Comparison of ENCODE assay signal across 26 mouse cellular contexts in genomic region chr19:3942315-3942714, GRCm38 (mm10). TPM values are rescaled to one million over a fixed set of nuclear protein-coding genes. Genes with fewer than 3 reads are reported as not detected.
DNase-seq lines count a peak whose midpoint lies in the region; ATAC-seq and TF ChIP-seq lines count a peak whose summit lies in the region.
"Had no signal": no experiment of that assay in that cellular context is flagged by ENCODE, and none has a peak within 500 bp of the region (broad histone marks: within the 10 kb centered on the region; RNA-seq: fewer than 3 reads in every experiment).

No protein-coding gene starts in this region.

- ATAC-seq in liver, embryonic 13.5 days (ENCODE audit: low read depth) = no peak
- ATAC-seq in stomach, embryonic 14.5 days (ENCODE audit: insufficient number of reproducible peaks, insufficient read depth, low FRiP score, low read depth) = 0 out of 2 replicates have a peak, but pooled peaks have one; percentile 11
- no peak for ATAC-seq in midbrain, postnatal 0 days (ENCODE audit: low FRiP score)
- ATAC-seq: forebrain, embryonic 15.5 days had no signal

- DNase-seq in heart, adult 11 months = peak; percentile 92
- DNase-seq in heart, adult 8-10 months (ENCODE audit: low spot score) = no peak
- DNase-seq in spleen, adult 2 months (ENCODE audit: low read depth in 1 of 2, low spot score in 2 of 2) = no peak
- DNase-seq in spleen, postnatal 14 days (ENCODE audit: low spot score in 2 of 2) = no peak
- DNase-seq in liver, embryonic 13.5 days = no peak
- DNase-seq in adrenal gland, adult (ENCODE audit: inconsistent age in 2 of 2, low spot score in 1 of 2) = no peak
- no peak for DNase-seq in midbrain, postnatal 0 days (ENCODE audit: low spot score)
- DNase-seq: adrenal gland, postnatal 10 days; cerebellum, adult 11-12 months; cerebellum, adult 9-10 months; cerebellum, postnatal 25 days; gastrocnemius, postnatal 10 days; heart, adult 2 months had no signal

- peaks cover 27% of the 10 kb centered on the region for H3K36me3 ChIP-seq in spleen, adult 2 months (ENCODE audit: control insufficient read depth, insufficient read depth, low read length)
- no peaks in the 10 kb centered on the region for H3K36me3 ChIP-seq in liver, embryonic 13.5 days
- no peaks in the 10 kb centered on the region for H3K36me3 ChIP-seq in stomach, embryonic 14.5 days (ENCODE audit: control insufficient read depth, insufficient read depth, low read length)
- H3K36me3 ChIP-seq in midbrain, postnatal 0 days (ENCODE audit: insufficient read depth, low read length) = no peaks in the 10 kb centered on the region
- H3K36me3 ChIP-seq: embryonic facial prominence, embryonic 15.5 days; forebrain, embryonic 10.5 days; forebrain, embryonic 15.5 days; heart, embryonic 12.5 days; hindbrain, embryonic 10.5 days had no signal

- peak overlapping the region; percentile 67; the same call in 1 of the 2 replicates for H3K4me2 ChIP-seq in liver, embryonic 13.5 days
- H3K4me2 ChIP-seq in stomach, embryonic 14.5 days (replicated peaks; ENCODE audit: low read depth, low read length) = no peak overlapping the region
- H3K4me2 ChIP-seq in midbrain, postnatal 0 days (ENCODE audit: low read depth, low read length, poor library complexity, severe bottlenecking) = no peak overlapping the region
- H3K4me2 ChIP-seq: embryonic facial prominence, embryonic 15.5 days; forebrain, embryonic 15.5 days; hindbrain, embryonic 14.5 days had no signal

- TF ChIP-seq POLR2A in spleen, adult 2 months (IDR thresholded peaks at IDR 0.05; ENCODE audit: low read depth, low read length) = no peak

- H3K9ac ChIP-seq in liver, embryonic 13.5 days = no peak overlapping the region
- H3K9ac ChIP-seq in stomach, embryonic 14.5 days (replicated peaks; ENCODE audit: low read depth, low read length) = no peak overlapping the region
- H3K9ac ChIP-seq in midbrain, postnatal 0 days (replicated peaks; ENCODE audit: low read length, poor library complexity, severe bottlenecking) = no peak overlapping the region
- H3K9ac ChIP-seq: embryonic facial prominence, embryonic 15.5 days; forebrain, embryonic 15.5 days; heart, embryonic 12.5 days; hindbrain, embryonic 14.5 days had no signal

- peaks cover 21% of the 10 kb centered on the region for H3K4me1 ChIP-seq in spleen, adult 2 months (ENCODE audit: control insufficient read depth, insufficient read depth, insufficient read length)
- peaks cover 31% of the 10 kb centered on the region for H3K4me1 ChIP-seq in liver, embryonic 13.5 days (replicated peaks)
- no peaks in the 10 kb centered on the region; the same call in 1 of the 2 replicates for H3K4me1 ChIP-seq in stomach, embryonic 14.5 days (ENCODE audit: control insufficient read depth, insufficient read depth, low read length)
- H3K4me1 ChIP-seq in midbrain, postnatal 0 days (ENCODE audit: insufficient read depth, low read length) = no peaks in the 10 kb centered on the region

- H3K27me3 ChIP-seq in spleen, adult 2 months (ENCODE audit: control insufficient read depth, insufficient read depth, low read length) = no peaks in the 10 kb centered on the region
- H3K27me3 ChIP-seq in liver, embryonic 13.5 days = no peaks in the 10 kb centered on the region
- no peaks in the 10 kb centered on the region for H3K27me3 ChIP-seq in stomach, embryonic 14.5 days (ENCODE audit: control insufficient read depth, insufficient read depth, low read length)
- H3K27me3 ChIP-seq in midbrain, postnatal 0 days (ENCODE audit: insufficient read depth, low read length) = no peaks in the 10 kb centered on the region
- H3K27me3 ChIP-seq: embryonic facial prominence, embryonic 15.5 days had no signal

- no peak for TF ChIP-seq CTCF in spleen, adult 2 months (IDR thresholded peaks at IDR 0.05; ENCODE audit: extremely low read depth, insufficient read depth, insufficient read length, insufficient replicate concordance)
- TF ChIP-seq CTCF in midbrain, postnatal 0 days (IDR thresholded peaks at IDR 0.05) = no peak

- H3K4me3 ChIP-seq in spleen, adult 2 months (ENCODE audit: extremely low read depth, insufficient read depth, insufficient read length) = no peak overlapping the region
- no peak overlapping the region for H3K4me3 ChIP-seq in liver, embryonic 13.5 days (replicated peaks)
- H3K4me3 ChIP-seq in stomach, embryonic 14.5 days (ENCODE audit: low read depth, low read length) = no peak overlapping the region
- H3K4me3 ChIP-seq in midbrain, postnatal 0 days (ENCODE audit: low read depth, low read length) = no peak overlapping the region
- H3K4me3 ChIP-seq: embryonic facial prominence, embryonic 15.5 days; forebrain, embryonic 10.5 days; forebrain, embryonic 15.5 days; heart, adult 2 months; heart, embryonic 12.5 days; hindbrain, embryonic 10.5 days had no signal

- 62% methylated on average over 7 of the region's 7 CpGs for WGBS in spleen, adult 2 months
- WGBS in liver, embryonic 13.5 days (ENCODE audit: insufficient replicate concordance) = 65% methylated on average over 7 of the region's 7 CpGs
- WGBS in stomach, embryonic 14.5 days = 75% methylated on average over 7 of the region's 7 CpGs
- WGBS in midbrain, postnatal 0 days = 88% methylated on average over 7 of the region's 7 CpGs

- peak overlapping the region; percentile 37 for H3K27ac ChIP-seq in spleen, adult 2 months (ENCODE audit: insufficient read depth, low read length)
- no peak overlapping the region for H3K27ac ChIP-seq in liver, embryonic 13.5 days
- no peak overlapping the region for H3K27ac ChIP-seq in stomach, embryonic 14.5 days (ENCODE audit: low read length)
- H3K27ac ChIP-seq in midbrain, postnatal 0 days (ENCODE audit: low read depth, low read length) = no peak overlapping the region
- H3K27ac ChIP-seq: embryonic facial prominence, embryonic 15.5 days; forebrain, embryonic 10.5 days; forebrain, embryonic 15.5 days; heart, adult 2 months; hindbrain, embryonic 10.5 days; hindbrain, embryonic 14.5 days had no signal

- no peaks in the 10 kb centered on the region for H3K9me3 ChIP-seq in liver, embryonic 13.5 days (replicated peaks)
- H3K9me3 ChIP-seq in stomach, embryonic 14.5 days (ENCODE audit: control insufficient read depth, low read depth, low read length) = no peaks in the 10 kb centered on the region
- no peaks in the 10 kb centered on the region for H3K9me3 ChIP-seq in midbrain, postnatal 0 days (ENCODE audit: low read length)
- H3K9me3 ChIP-seq: embryonic facial prominence, embryonic 15.5 days; forebrain, embryonic 10.5 days; forebrain, embryonic 15.5 days; heart, embryonic 12.5 days; hindbrain, embryonic 10.5 days had no signal

RNA-seq across cellular contexts. Expression of gene Unc93b1, which starts 7.3 kb away (rescaled TPM):
- total RNA-seq in heart, adult 8-10 months (2022) = 10 to 100 TPM; 11.1 to 19.2 (median 13.7) TPM
- polyA plus RNA-seq in spleen, adult 2 months (2012; rRNA removed) = 753 and 934 TPM in 2 replicates
- polyA plus RNA-seq in liver, embryonic 13.5 days (2015; fragmentation: Nextera tagmentation; extraction: Ambion mirVana) = 17.6 and 18.3 TPM in 2 replicates
- polyA plus RNA-seq in stomach, embryonic 14.5 days (2014; fragmentation: Nextera tagmentation; extraction: Ambion mirVana) = 13.1 and 15.4 TPM in 2 replicates
- 13.0 and 23.2 TPM in 2 replicates for total RNA-seq in midbrain, postnatal 0 days (2014; rRNA removed)
- 11.2 and 12.4 TPM in 2 replicates for polyA plus RNA-seq in midbrain, postnatal 0 days (2015; fragmentation: Nextera tagmentation; extraction: Ambion mirVana)

RNA-seq across cellular contexts. Expression of gene Aldh3b1, which starts 12.7 kb away (rescaled TPM):
- total RNA-seq in heart, adult 8-10 months (2022) = 1 to 10 TPM in 3 of 4 experiments, under 1 TPM in 1; 0.76 to 2.2 (median 1.6) TPM
- polyA plus RNA-seq in spleen, adult 2 months (2012; rRNA removed) = 24.6 and 26.1 TPM in 2 replicates
- polyA plus RNA-seq in liver, embryonic 13.5 days (2015; fragmentation: Nextera tagmentation; extraction: Ambion mirVana) = 3.3 and 3.7 TPM in 2 replicates
- polyA plus RNA-seq in stomach, embryonic 14.5 days (2014; fragmentation: Nextera tagmentation; extraction: Ambion mirVana) = 1.2 and 2.4 TPM in 2 replicates
- 1.3 and 3.7 TPM in 2 replicates for total RNA-seq in midbrain, postnatal 0 days (2014; rRNA removed)
- 2.1 and 2.8 TPM in 2 replicates for polyA plus RNA-seq in midbrain, postnatal 0 days (2015; fragmentation: Nextera tagmentation; extraction: Ambion mirVana)
- polyA plus RNA-seq: erythroblast, embryonic 14.5 days had no signal

RNA-seq across cellular contexts. Expression of gene Aldh3b3, which starts 16.1 kb away (rescaled TPM):
- 1 to 10 TPM in 1 of 4 experiments, under 1 TPM in 3; 0.35 to 1.2 (median 0.55) TPM for total RNA-seq in heart, adult 8-10 months (2022)
- polyA plus RNA-seq in spleen, adult 2 months (2012; rRNA removed) = 0.07 and 0.20 TPM in 2 replicates
- not detected in 2 replicates for polyA plus RNA-seq in liver, embryonic 13.5 days (2015; fragmentation: Nextera tagmentation; extraction: Ambion mirVana)
- polyA plus RNA-seq in stomach, embryonic 14.5 days (2014; fragmentation: Nextera tagmentation; extraction: Ambion mirVana) = 0.09 TPM in 1 of 2 replicates, not detected in the other
- total RNA-seq in midbrain, postnatal 0 days (2014; rRNA removed) = not detected in 2 replicates
- not detected in 2 replicates for polyA plus RNA-seq in midbrain, postnatal 0 days (2015; fragmentation: Nextera tagmentation; extraction: Ambion mirVana)
- total RNA-seq: ES-E14; gastrocnemius, postnatal 10 days had no signal
- polyA plus RNA-seq: C2C12; cortical plate, adult 2 months; embryonic facial prominence, embryonic 11.5 days; erythroblast, embryonic 14.5 days; forebrain, embryonic 10.5 days; forebrain, embryonic 15.5 days; heart, embryonic 12.5 days; heart, embryonic 16.5 days; hindbrain, embryonic 10.5 days; hindbrain, embryonic 14.5 days had no signal

RNA-seq across cellular contexts. Expression of gene Ndufs8, which starts 29.7 kb away (rescaled TPM):
- 100 to 1,000 TPM; 481 to 543 (median 507) TPM for total RNA-seq in heart, adult 8-10 months (2022)
- 120 and 161 TPM in 2 replicates for polyA plus RNA-seq in spleen, adult 2 months (2012; rRNA removed)
- polyA plus RNA-seq in liver, embryonic 13.5 days (2015; fragmentation: Nextera tagmentation; extraction: Ambion mirVana) = 189 and 217 TPM in 2 replicates
- 320 and 361 TPM in 2 replicates for polyA plus RNA-seq in stomach, embryonic 14.5 days (2014; fragmentation: Nextera tagmentation; extraction: Ambion mirVana)
- total RNA-seq in midbrain, postnatal 0 days (2014; rRNA removed) = 165 and 197 TPM in 2 replicates
- 292 and 333 TPM in 2 replicates for polyA plus RNA-seq in midbrain, postnatal 0 days (2015; fragmentation: Nextera tagmentation; extraction: Ambion mirVana)

RNA-seq across cellular contexts. Expression of gene Aldh3b2, which starts 29.8 kb away (rescaled TPM):
- total RNA-seq in heart, adult 8-10 months (2022) = under 1 TPM in 2 of 4 experiments, not detected in 2; 0.19 to 0.23 TPM
- polyA plus RNA-seq in spleen, adult 2 months (2012; rRNA removed) = 0.65 and 0.79 TPM in 2 replicates
- polyA plus RNA-seq in liver, embryonic 13.5 days (2015; fragmentation: Nextera tagmentation; extraction: Ambion mirVana) = 0.30 and 0.45 TPM in 2 replicates
- polyA plus RNA-seq in stomach, embryonic 14.5 days (2014; fragmentation: Nextera tagmentation; extraction: Ambion mirVana) = 11.7 and 14.4 TPM in 2 replicates
- total RNA-seq in midbrain, postnatal 0 days (2014; rRNA removed) = 2.4 and 2.8 TPM in 2 replicates
- polyA plus RNA-seq in midbrain, postnatal 0 days (2015; fragmentation: Nextera tagmentation; extraction: Ambion mirVana) = 2.6 TPM in 2 replicates
- polyA plus RNA-seq: C2C12 had no signal

Comparison
In these comparisons a context has a peak if more than half of its experiments do, and no peak if none do; other contexts are left out.
1. RNA of gene Unc93b1, which starts 7.3 kb away (polyA plus RNA-seq): 753 to 934 TPM in spleen, adult 2 months; 17.6 to 18.3 TPM in liver, embryonic 13.5 days, 13.1 to 15.4 TPM in stomach, embryonic 14.5 days and 11.2 to 12.4 TPM in midbrain, postnatal 0 days; every median in the first group is over 10 times any median in the second.